Mouse (Mus musculus) Patski (cell line): ENCODE measurements around the gene Cnot8. TPM values are rescaled to one million over a fixed set of nuclear protein-coding genes. Genes with fewer than 3 reads are reported as not detected.

Experiments
- ATAC-seq: fragments of 100-300 bp; one replicate; pipeline ENCODE4 v1.8.0; 2021
- CTCF ChIA-PET: fragments of 350-600 bp; sonication (Branson Sonifier 250); formaldehyde crosslinking; loops from one replicate; lab custom pipeline; 2022; ENCODE audit warnings: inconsistent platforms; lab: Charles Lee
- POLR2A ChIA-PET: fragments of 350-600 bp; sonication (Branson Sonifier 250); formaldehyde crosslinking; loops from one replicate; lab custom pipeline; 2022; ENCODE audit warnings: antibody characterized with exemption, inconsistent platforms; lab: Charles Lee
- DNase-seq: peaks from one replicate; pipeline ENCODE4 v3.0.0-alpha.2; 2011; ENCODE audit warnings: low read depth, low spot score
- H3K27me3 ChIP-seq: fragments of 371-371 bp; one replicate; pipeline ENCODE4 v1.5.1; 2021
- CTCF ChIP-seq: fragments of 100-300 bp; IDR thresholded peaks from one replicate; pipeline ENCODE4 v1.5.1; 2021
- in situ Hi-C: fragments of 300-500 bp; cut with MboI; formaldehyde crosslinking; loops from 3 replicates; pipeline ENCODE4 v1.11.1; 2018; ENCODE audit warnings: low pct_unique_long_range_greater_than_20kb, mixed read lengths
- polyA plus RNA-seq: library from polyadenylated mRNA; unstranded; gene quantifications from one replicate; pipeline ENCODE4 v1.2.3, GENCODE M21; 2021

Cnot8 gene
- polyA plus RNA-seq, 1 experiment from 2014 or later = 61.6 TPM

GRCm38 (mm10) chr11:58143704-58144426 lies 39.9 kb downstream of the Cnot8 start:
- DNase-seq = no peak
- no peak for ATAC-seq
- CTCF ChIA-PET = interaction anchor here (1.3 to 1.8 kb wide), 2 partner anchors 13 to 15 kb away, joined by 3 to 4 read pairs; no protein-coding TSS in a partner anchor
- POLR2A ChIA-PET = interaction anchor here (1.1 kb wide), 1 partner anchor 9 kb away, joined by 4 read pairs; no protein-coding TSS in a partner anchor
- in situ Hi-C loops = no loop called here
- H3K27me3 ChIP-seq = no peaks in the 10 kb centered on the region
- TF ChIP-seq CTCF = no peak

GRCm38 (mm10) chr11:58146241-58146640 lies 42.3 kb downstream of the Cnot8 start:
- ChIA-PET CTCF (no interaction called here), POLR2A (no interaction called here)
- H3K27me3 ChIP-seq = no peaks in the 10 kb centered on the region
- DNase-seq (no peak), ATAC-seq (no peak)
- in situ Hi-C loops = no loop called here
- no peak for TF ChIP-seq CTCF

- no peak for TF ChIP-seq CTCF
- ATAC-seq (no peak), DNase-seq (no peak)
- POLR2A ChIA-PET = no interaction called here
- CTCF ChIA-PET = interaction anchor here (1.3 kb wide), 1 partner anchor 9 kb away, joined by 3 read pairs; no protein-coding TSS in a partner anchor
- H3K27me3 ChIP-seq = no peaks in the 10 kb centered on the region
- in situ Hi-C loops = no loop called here
Observed at GRCm38 (mm10) chr11:58155458-58155857, 51.5 kb downstream of the Cnot8 start.

GRCm38 (mm10) chr11:58156871-58157270 lies 52.9 kb downstream of the Cnot8 start:
- in situ Hi-C loops = no loop called here
- DNase-seq = no peak
- no peaks in the 10 kb centered on the region for H3K27me3 ChIP-seq
- no peak for ATAC-seq
- TF ChIP-seq CTCF = no peak
- CTCF ChIA-PET = interaction anchor here (1.4 kb wide), 1 partner anchor 13 kb away, joined by 4 read pairs; no protein-coding TSS in a partner anchor
- POLR2A ChIA-PET = no interaction called here

GRCm38 (mm10) chr11:58165072-58165471 lies 61.1 kb downstream of the Cnot8 start:
- ChIA-PET POLR2A (interaction anchor here (0.8 kb wide), 1 partner anchor 22 kb away, joined by 3 read pairs; no protein-coding TSS in a partner anchor), CTCF (interaction anchor here (0.9 to 1.3 kb wide), 3 partner anchors 9 to 15 kb away, joined by 3 to 6 read pairs (median 4); no protein-coding TSS in a partner anchor)
- DNase-seq (no peak), ATAC-seq (no peak)
- H3K27me3 ChIP-seq = no peaks in the 10 kb centered on the region
- in situ Hi-C loops = no loop called here
- TF ChIP-seq CTCF = peak; percentile 51

GRCm38 (mm10) chr11:58167822-58168166 lies 63.8 kb downstream of the Cnot8 start:
- ATAC-seq (no peak), DNase-seq (no peak)
- no peak for TF ChIP-seq CTCF
- CTCF ChIA-PET = no interaction called here
- POLR2A ChIA-PET = no interaction called here
- in situ Hi-C loops = no loop called here
- H3K27me3 ChIP-seq = no peaks in the 10 kb centered on the region

Other genes with a start within 250 kb of the Cnot8 start
- 71.9 TPM for gene Larp1, start 95.1 kb upstream of the Cnot8 start, polyA plus RNA-seq
- not detected for gene Gm12248, start 11.0 kb upstream of the Cnot8 start, polyA plus RNA-seq
- 23.7 TPM for gene Gemin5, start 64.4 kb downstream of the Cnot8 start, polyA plus RNA-seq
- gene Mrpl22, start 67.5 kb downstream of the Cnot8 start, polyA plus RNA-seq = 56.1 TPM
- 16.1 TPM for gene Igtp, start 95.4 kb downstream of the Cnot8 start, polyA plus RNA-seq
- 8.3 TPM for gene Irgm2, start 95.5 kb downstream of the Cnot8 start, polyA plus RNA-seq
- not detected for gene 4930438A08Rik, start 170.6 kb downstream of the Cnot8 start, polyA plus RNA-seq
- 25.0 TPM for gene Zfp692, start 202.9 kb downstream of the Cnot8 start, polyA plus RNA-seq
- 23.1 TPM for gene Zfp672, start 226.2 kb downstream of the Cnot8 start, polyA plus RNA-seq
- 55.4 TPM for gene Sh3bp5l, start 226.6 kb downstream of the Cnot8 start, polyA plus RNA-seq